Mouse (Mus musculus) bone marrow, adult 2 months (tissue): ENCODE data around the gene Ell3.

ENCODE experiments used
- CTCF ChIP-seq: fragments of 200-500 bp; IDR thresholded peaks from 2 replicates; pipeline ENCODE4 v1.5.1; 2011; ENCODE audit warnings: low read length, control low read depth; ENCODE audit not compliant: control insufficient read depth, insufficient read depth
- POLR2A ChIP-seq: fragments of 200-500 bp; IDR thresholded peaks from 2 replicates; pipeline ENCODE4 v1.6.1; 2011; ENCODE audit warnings: low read depth, mild to moderate bottlenecking, control low read depth, low read length, borderline replicate concordance; ENCODE audit not compliant: control insufficient read depth

GRCm38 (mm10) chr2:121453917-121454316 lies 9.8 kb upstream of the Ell3 start:
- no peak for TF ChIP-seq CTCF
- no peak for TF ChIP-seq POLR2A
